Mouse (Mus musculus) brown adipose tissue, adult 24 weeks (tissue): ENCODE measurements around the gene Dis3l. TPM values are rescaled to one million over a fixed set of nuclear protein-coding genes. Genes with fewer than 3 reads are reported as not detected.

ENCODE experiments used
- polyA plus RNA-seq: library from polyadenylated mRNA; stranded (reverse); fragments of >200 nt; gene quantifications from 2 replicates; pipeline ENCODE4 v1.2.4, GENCODE M21; 2012; ENCODE audit not compliant: missing spikeins, insufficient read depth, insufficient read length

Gene Dis3l
- polyA plus RNA-seq, 1 experiment: 18.0 TPM

Other genes with a start within 250 kb of the Dis3l start
- 57.9 and 76.0 TPM in 2 replicates for gene Lctl, start 224.1 kb downstream of the Dis3l start, polyA plus RNA-seq
- gene Zwilch, start 168.2 kb downstream of the Dis3l start, polyA plus RNA-seq: 2.3 TPM in 1 of 2 replicates, not detected in the other
- gene Rpl4, start 167.9 kb downstream of the Dis3l start, polyA plus RNA-seq: 420 and 430 TPM in 2 replicates
- 62.6 and 69.4 TPM in 2 replicates for gene Snapc5, start 162.0 kb downstream of the Dis3l start, polyA plus RNA-seq
- 3.3 and 7.9 TPM in 2 replicates for gene Uchl4, start 106.1 kb downstream of the Dis3l start, polyA plus RNA-seq
- 33.1 and 39.9 TPM in 2 replicates for gene Map2k1, start 87.7 kb downstream of the Dis3l start, polyA plus RNA-seq
- gene Tipin, start 59.7 kb downstream of the Dis3l start, polyA plus RNA-seq: 19.1 and 20.8 TPM in 2 replicates
- gene Megf11, start 44.3 kb upstream of the Dis3l start, polyA plus RNA-seq: not detected in 2 replicates